Mouse (Mus musculus) liver, embryonic 14.5 days (tissue): Measurements from ENCODE around the gene Uvrag.

Experiments used
- CTCF ChIP-seq: IDR thresholded peaks from 2 replicates; pipeline ENCODE4 v1.5.1; 2016; ENCODE audit warnings: antibody characterized with exemption, low read depth, control low read depth
- EP300 ChIP-seq: IDR thresholded peaks from 2 replicates; pipeline ENCODE4 v1.6.1; 2016; ENCODE audit warnings: antibody characterized with exemption, low read depth

DNA sequence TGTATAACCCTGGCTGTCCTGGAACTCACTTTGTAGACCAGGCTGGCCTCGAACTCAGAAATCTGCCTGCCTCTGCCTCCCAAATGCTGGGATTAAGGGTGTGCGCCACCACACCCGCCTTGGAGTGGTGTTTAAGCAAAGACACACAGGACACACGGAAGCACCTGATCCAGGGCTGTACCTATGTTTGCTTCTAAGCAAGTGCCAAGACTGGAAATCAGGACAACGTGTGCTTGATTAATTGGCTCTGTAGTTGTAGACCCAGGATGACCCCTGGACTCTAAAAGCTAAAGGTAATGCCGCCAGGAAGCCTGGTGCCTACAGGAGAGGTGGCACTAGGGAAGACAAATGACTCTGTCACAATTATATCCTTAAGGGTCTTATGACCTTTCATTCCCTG, 29.6 kb upstream of the Uvrag start:
- no peak for TF ChIP-seq CTCF
- no peak for TF ChIP-seq EP300
